Mouse (Mus musculus) erythroblast, embryonic 14.5 days (primary cell): Measurements from ENCODE around the gene Dhh.

Experiments
- GATA1 ChIP-seq: IDR thresholded peaks from 2 replicates; pipeline ENCODE4 v1.6.1; 2012; ENCODE audit warnings: low read length, inconsistent platforms, mixed read lengths
- TAL1 ChIP-seq: IDR thresholded peaks from 3 replicates; pipeline ENCODE4 v1.6.1; 2012; ENCODE audit warnings: low read length, inconsistent platforms, mixed read lengths

- TF ChIP-seq TAL1 (no peak), GATA1 (no peak)
Observed at GRCm38 (mm10) chr15:98901530-98901929, 3.2 kb upstream of the Dhh start.
